9 mouse cellular contexts compared by ENCODE assay signal in genomic region chr12:3370979-3371925, GRCm38 (mm10). TPM values are rescaled to one million over a fixed set of nuclear protein-coding genes. Genes with fewer than 3 reads are reported as not detected.
DNase-seq lines count a peak whose midpoint lies in the region; ATAC-seq and TF ChIP-seq lines count a peak whose summit lies in the region.
"Had no signal": no experiment of that assay in that cellular context is flagged by ENCODE, and none has a peak within 500 bp of the region (broad histone marks: within the 10 kb centered on the region; RNA-seq: fewer than 3 reads in every experiment).

No protein-coding gene starts in this region.

- H3K27me3 ChIP-seq in heart, postnatal 0 days (ENCODE audit: control insufficient read depth, insufficient read depth, low read length) = no peaks in the 10 kb centered on the region
- no peaks in the 10 kb centered on the region for H3K27me3 ChIP-seq in forebrain, embryonic 11.5 days (ENCODE audit: control insufficient read depth, insufficient read depth, low read length)
- no peaks in the 10 kb centered on the region for H3K27me3 ChIP-seq in midbrain, embryonic 13.5 days

- H3K4me3 ChIP-seq in heart, postnatal 0 days (ENCODE audit: low read depth, low read length) = no peak overlapping the region
- 0 out of 2 replicates have a peak overlapping the region, but pooled peaks have one; percentile 4 for H3K4me3 ChIP-seq in forebrain, embryonic 11.5 days (ENCODE audit: low read depth, low read length)
- H3K4me3 ChIP-seq in midbrain, embryonic 13.5 days (replicated peaks) = peak overlapping the region; percentile 76

- H3K9me3 ChIP-seq in heart, postnatal 0 days (replicated peaks; ENCODE audit: control insufficient read depth, low read length) = no peaks in the 10 kb centered on the region
- H3K9me3 ChIP-seq in forebrain, embryonic 11.5 days (ENCODE audit: control insufficient read depth, low read length) = no peaks in the 10 kb centered on the region
- H3K9me3 ChIP-seq in midbrain, embryonic 13.5 days = peaks cover 2% of the 10 kb centered on the region; the same call in 1 of the 2 replicates

- H3K4me1 ChIP-seq in heart, postnatal 0 days (ENCODE audit: control insufficient read depth, insufficient read depth) = peaks cover 3% of the 10 kb centered on the region; the same call in 1 of the 2 replicates
- peaks cover 12% of the 10 kb centered on the region; the same call in 1 of the 2 replicates for H3K4me1 ChIP-seq in forebrain, embryonic 11.5 days (replicated peaks; ENCODE audit: control insufficient read depth, insufficient read depth, low read length)
- peaks cover 83% of the 10 kb centered on the region for H3K4me1 ChIP-seq in midbrain, embryonic 13.5 days (replicated peaks)

- DNase-seq in heart, postnatal 0 days (ENCODE audit: low spot score) = no peak
- no peak for DNase-seq in heart, postnatal 25 days (ENCODE audit: low spot score)
- peak; percentile 22 for DNase-seq in adipocyte (ENCODE audit: low spot score)
- no peak for DNase-seq in forebrain, embryonic 11.5 days (ENCODE audit: low spot score)
- DNase-seq in layer of hippocampus, postnatal 14 days (ENCODE audit: low spot score in 2 of 2) = no peak
- no peak for DNase-seq in thymus, postnatal 10 days (ENCODE audit: low spot score in 2 of 2)
- DNase-seq: gastrocnemius, postnatal 10 days had no signal

- no peak overlapping the region for H3K4me2 ChIP-seq in heart, postnatal 0 days (ENCODE audit: low read depth, low read length)
- H3K4me2 ChIP-seq in forebrain, embryonic 11.5 days (ENCODE audit: low read depth, low read length, severe bottlenecking) = peak overlapping the region; percentile 40
- H3K4me2 ChIP-seq in midbrain, embryonic 13.5 days (replicated peaks) = peak overlapping the region; percentile 75

- TF ChIP-seq CTCF in heart, postnatal 0 days (IDR thresholded peaks at IDR 0.05; ENCODE audit: low read depth) = no peak

- H3K27ac ChIP-seq in heart, postnatal 0 days (ENCODE audit: low read depth) = peak overlapping the region; percentile 37
- no peak overlapping the region for H3K27ac ChIP-seq in forebrain, embryonic 11.5 days (ENCODE audit: low read depth, low read length)
- peak overlapping the region; percentile 75 for H3K27ac ChIP-seq in midbrain, embryonic 13.5 days

- intact Hi-C loops in heart, postnatal 25 days (cut with DNase I) = no loop called here

- no peak for ATAC-seq in heart, postnatal 0 days (ENCODE audit: insufficient read depth, low read depth)
- peak; percentile 47 for ATAC-seq in forebrain, embryonic 11.5 days (replicated peaks; ENCODE audit: low FRiP score)
- ATAC-seq in midbrain, embryonic 13.5 days = 0 out of 2 replicates have a peak, but pooled peaks have one; percentile 44
- ATAC-seq in activated CD4-positive, CD25-positive, alpha-beta regulatory T cell, adult 4 months = no peak

- 27% methylated on average over 11 of the region's 11 CpGs for WGBS in heart, postnatal 0 days
- 10% methylated on average over 11 of the region's 11 CpGs for WGBS in forebrain, embryonic 11.5 days
- WGBS in midbrain, embryonic 13.5 days = 7% methylated on average over 11 of the region's 11 CpGs

- no peak overlapping the region for H3K9ac ChIP-seq in heart, postnatal 0 days (replicated peaks; ENCODE audit: low read depth, low read length)
- H3K9ac ChIP-seq in forebrain, embryonic 11.5 days (ENCODE audit: low read length) = peak overlapping the region; percentile 16; the same call in 1 of the 2 replicates
- H3K9ac ChIP-seq in midbrain, embryonic 13.5 days (replicated peaks) = peak overlapping the region; percentile 64

- H3K36me3 ChIP-seq in heart, postnatal 0 days (replicated peaks; ENCODE audit: control insufficient read depth, insufficient read depth, low read length) = no peaks in the 10 kb centered on the region
- no peaks in the 10 kb centered on the region; the same call in 1 of the 2 replicates for H3K36me3 ChIP-seq in forebrain, embryonic 11.5 days (ENCODE audit: control insufficient read depth, insufficient read depth, low read length)
- H3K36me3 ChIP-seq in midbrain, embryonic 13.5 days = peaks cover 44% of the 10 kb centered on the region

- TF ChIP-seq EP300 in heart, postnatal 0 days (IDR thresholded peaks at IDR 0.05; ENCODE audit: low read depth) = no peak

RNA-seq across cellular contexts. Expression of gene Kif3c, which starts 6.3 kb away (rescaled TPM):
- 4.3 and 8.3 TPM in 2 replicates for total RNA-seq in heart, postnatal 0 days (2014; rRNA removed; ENCODE audit: low replicate concordance)
- polyA plus RNA-seq in heart, postnatal 0 days (2015; fragmentation: Nextera tagmentation; extraction: Ambion mirVana) = 2.4 and 2.9 TPM in 2 replicates
- total RNA-seq in heart, postnatal 25 days (2021) = 1 to 10 TPM; 3.8 to 4.4 TPM
- polyA plus RNA-seq in forebrain, embryonic 11.5 days (2014; fragmentation: Nextera tagmentation; extraction: Ambion mirVana) = 31.2 and 32.3 TPM in 2 replicates
- 77.4 and 77.9 TPM in 2 replicates for polyA plus RNA-seq in midbrain, embryonic 13.5 days (2015; fragmentation: Nextera tagmentation; extraction: Ambion mirVana)
- total RNA-seq in layer of hippocampus, postnatal 14 days (2021) = 100 to 1,000 TPM; 189 to 193 TPM
- polyA plus RNA-seq in activated CD4-positive, CD25-positive, alpha-beta regulatory T cell, adult 4 months (2017; shearing (Covaris generic)) = 1 to 10 TPM; 1.8 to 3.7 TPM

RNA-seq across cellular contexts. Expression of gene Asxl2, which starts 55.4 kb away (rescaled TPM):
- 16.1 and 17.5 TPM in 2 replicates for total RNA-seq in heart, postnatal 0 days (2014; rRNA removed; ENCODE audit: low replicate concordance)
- polyA plus RNA-seq in heart, postnatal 0 days (2015; fragmentation: Nextera tagmentation; extraction: Ambion mirVana) = 8.6 and 9.5 TPM in 2 replicates
- total RNA-seq in heart, postnatal 25 days (2021) = 10 to 100 TPM; 17.0 to 20.4 TPM
- polyA plus RNA-seq in forebrain, embryonic 11.5 days (2014; fragmentation: Nextera tagmentation; extraction: Ambion mirVana) = 19.7 and 22.0 TPM in 2 replicates
- polyA plus RNA-seq in midbrain, embryonic 13.5 days (2015; fragmentation: Nextera tagmentation; extraction: Ambion mirVana) = 15.6 and 16.1 TPM in 2 replicates
- total RNA-seq in layer of hippocampus, postnatal 14 days (2021) = 10 to 100 TPM; 27.1 to 28.1 TPM
- polyA plus RNA-seq in activated CD4-positive, CD25-positive, alpha-beta regulatory T cell, adult 4 months (2017; shearing (Covaris generic)) = 10 to 100 TPM; 41.4 to 45.4 TPM

Comparison
In these comparisons a context has a peak if more than half of its experiments do, and no peak if none do; other contexts are left out.
1. ATAC-seq: peak in forebrain, embryonic 11.5 days (single experiment) and midbrain, embryonic 13.5 days (single experiment); none in heart, postnatal 0 days (single experiment) and activated CD4-positive, CD25-positive, alpha-beta regulatory T cell, adult 4 months (single experiment).